Mouse (Mus musculus) liver, embryonic 13.5 days (tissue): ENCODE results near the gene Leng1. TPM values are rescaled to one million over a fixed set of nuclear protein-coding genes. Genes with fewer than 3 reads are reported as not detected.
A peak's percentile ranks its signal among the peaks of the same experiment; 100 is the strongest.
"Not testable (repeated sequence)": the region's sequence is repeated elsewhere in the genome, so short reads cannot be mapped to it uniquely, and the experiment has no call there.

Experiments used
- ATAC-seq: fragments of 200-750 bp; cut with Nextera tagmentation; 2 replicates; pipeline ENCODE4 v1.8.0; 2017; ENCODE audit warnings: low read depth, mild to moderate bottlenecking, moderate number of reproducible peaks, moderate library complexity
- DNase-seq: peaks from one replicate; pipeline ENCODE4 v3.0.0; 2022
- H3K27ac ChIP-seq: fragments of 300-500 bp; sonication (generic); 2 replicates; pipeline ENCODE4 v1.5.1; 2015; ENCODE audit warnings: moderate library complexity, mild to moderate bottlenecking, inconsistent platforms
- H3K27me3 ChIP-seq: fragments of 300-500 bp; sonication (generic); 2 replicates; pipeline ENCODE4 v1.6.1; 2015; ENCODE audit warnings: mild to moderate bottlenecking, inconsistent platforms
- H3K36me3 ChIP-seq: fragments of 300-500 bp; sonication (generic); 2 replicates; pipeline ENCODE4 v1.6.1; 2015; ENCODE audit warnings: mild to moderate bottlenecking, inconsistent platforms
- H3K4me1 ChIP-seq: fragments of 300-500 bp; sonication (generic); replicated peaks from 2 replicates; pipeline ENCODE4 v1.6.1; 2015; ENCODE audit warnings: inconsistent platforms
- H3K4me2 ChIP-seq: fragments of 300-500 bp; sonication (generic); 2 replicates; pipeline ENCODE4 v1.6.1; 2015; ENCODE audit warnings: inconsistent platforms, mild to moderate bottlenecking, moderate library complexity
- H3K4me3 ChIP-seq: fragments of 300-500 bp; sonication (generic); replicated peaks from 2 replicates; pipeline ENCODE4 v1.5.1; 2015; ENCODE audit warnings: mild to moderate bottlenecking, inconsistent platforms
- H3K9ac ChIP-seq: fragments of 300-500 bp; sonication (generic); 2 replicates; pipeline ENCODE4 v1.6.1; 2015; ENCODE audit warnings: mild to moderate bottlenecking, inconsistent platforms
- H3K9me3 ChIP-seq: fragments of 300-500 bp; sonication (generic); replicated peaks from 2 replicates; pipeline ENCODE4 v1.6.1; 2016; ENCODE audit warnings: inconsistent platforms
- WGBS: fragments of 180-500 bp; shearing (Covaris S2); methylation state at CpG from one replicate; pipeline ENCODE4 v1.1.7; 2015; ENCODE audit not compliant: insufficient replicate concordance; 5-methylcytosine and 5-hydroxymethylcytosine counted together
- polyA plus RNA-seq: library from polyadenylated mRNA; unstranded; fragments of >200 nt; fragmentation: Nextera tagmentation; extraction: Ambion mirVana; gene quantifications from 2 replicates; pipeline ENCODE4 v1.2.1, GENCODE M21; 2015

Leng1 gene
- polyA plus RNA-seq, 1 experiment from 2014 or later = 7.2 TPM

GRCm38 (mm10) chr7:3704475-3704874 lies 38.8 kb upstream of the Leng1 start:
- WGBS = 1% methylated on average over 20 of the region's 20 CpGs
- H3K4me3 ChIP-seq = peak overlapping the region; percentile 84
- peak overlapping the region; percentile 89 for H3K27ac ChIP-seq
- H3K9me3 ChIP-seq = no peaks in the 10 kb centered on the region
- ATAC-seq (peak; percentile 18), DNase-seq (no peak)
- peak overlapping the region; percentile 82 for H3K4me2 ChIP-seq
- H3K36me3 ChIP-seq = peaks cover 41% of the 10 kb centered on the region
- H3K9ac ChIP-seq = peak overlapping the region; percentile 89
- peaks cover 26% of the 10 kb centered on the region for H3K4me1 ChIP-seq
- H3K27me3 ChIP-seq = no peaks in the 10 kb centered on the region

- ATAC-seq = peak; percentile 86
- peak within 1 kb of the TSS; percentile 89 for H3K27ac ChIP-seq
- no peaks in the 10 kb centered on the region for H3K27me3 ChIP-seq
- H3K4me3 ChIP-seq = peak within 1 kb of the TSS; percentile 84
- peaks cover 26% of the 10 kb centered on the region for H3K4me1 ChIP-seq
- peak within 1 kb of the TSS; percentile 82 for H3K4me2 ChIP-seq
- H3K9ac ChIP-seq = peak within 1 kb of the TSS; percentile 89
- peak; percentile 89 for DNase-seq
- WGBS = under 1% methylated on average over 42 of the region's 42 CpGs
- H3K36me3 ChIP-seq = peaks cover 41% of the 10 kb centered on the region
- no peaks in the 10 kb centered on the region for H3K9me3 ChIP-seq
Measured at GRCm38 (mm10) chr7:3703879-3704441, 38.3 kb upstream of the Leng1 start, which contains the start of gene Rps9. Gene Rps9, plus strand, starts transcription at chr7:3703993.

- no peaks in the 10 kb centered on the region for H3K27me3 ChIP-seq
- peak overlapping the region; percentile 82 for H3K4me2 ChIP-seq
- H3K27ac ChIP-seq = peak overlapping the region; percentile 59
- DNase-seq (no peak), ATAC-seq (peak; percentile 29)
- H3K36me3 ChIP-seq = peaks cover 44% of the 10 kb centered on the region
- H3K9me3 ChIP-seq = no peaks in the 10 kb centered on the region
- peaks cover 26% of the 10 kb centered on the region for H3K4me1 ChIP-seq
- peak overlapping the region; percentile 84 for H3K4me3 ChIP-seq
- 16% methylated on average over 6 of the region's 6 CpGs for WGBS
- H3K9ac ChIP-seq = peak overlapping the region; percentile 59
Measured at GRCm38 (mm10) chr7:3703148-3703878, 37.7 kb upstream of the Leng1 start.

- WGBS = 80% methylated on average over 6 of the region's 6 CpGs
- H3K27ac ChIP-seq = no peak overlapping the region
- H3K4me3 ChIP-seq = no peak overlapping the region
- no peaks in the 10 kb centered on the region for H3K9me3 ChIP-seq
- H3K27me3 ChIP-seq = no peaks in the 10 kb centered on the region
- H3K4me1 ChIP-seq = peaks cover 25% of the 10 kb centered on the region
- no peak overlapping the region for H3K4me2 ChIP-seq
- DNase-seq (no peak), ATAC-seq (no peak)
- H3K36me3 ChIP-seq = peaks cover 16% of the 10 kb centered on the region
- H3K9ac ChIP-seq = no peak overlapping the region
Measured at GRCm38 (mm10) chr7:3698471-3698870, 32.8 kb upstream of the Leng1 start.

GRCm38 (mm10) chr7:3694949-3695305 lies 29.3 kb upstream of the Leng1 start:
- H3K27ac ChIP-seq = not testable (repeated sequence)
- peak overlapping the region; percentile 83 for H3K9ac ChIP-seq
- WGBS = 7% methylated on average over 9 of the region's 9 CpGs

GRCm38 (mm10) chr7:3694076-3694948 lies 28.7 kb upstream of the Leng1 start:
- Histone ChIP-seq H3K4me1 (peaks cover 45% of the 10 kb centered on the region), H3K36me3 (peaks cover 17% of the 10 kb centered on the region), H3K27me3 (no peaks in the 10 kb centered on the region), H3K9ac (peak overlapping the region; percentile 83), H3K4me2 (peak overlapping the region; percentile 97), H3K27ac (peak overlapping the region; percentile 89), H3K9me3 (no peaks in the 10 kb centered on the region), H3K4me3 (peak overlapping the region; percentile 76)
- peak; percentile 37 for ATAC-seq
- under 1% methylated on average over 54 of the region's 55 CpGs for WGBS
- peak; percentile 61 for DNase-seq

More at GRCm38 (mm10) chr7:3694949-3695305, 29.3 kb upstream of the Leng1 start:
- H3K4me3 ChIP-seq = peak overlapping the region; percentile 76
- not testable (repeated sequence) for H3K9me3 ChIP-seq, DNase-seq, ATAC-seq, H3K27me3 ChIP-seq
- H3K36me3 ChIP-seq = peaks cover 18% of the 10 kb centered on the region
- peak overlapping the region; percentile 97 for H3K4me2 ChIP-seq
- peaks cover 45% of the 10 kb centered on the region for H3K4me1 ChIP-seq

GRCm38 (mm10) chr7:3693809-3694075 lies 28.1 kb upstream of the Leng1 start:
- no peaks in the 10 kb centered on the region for H3K9me3 ChIP-seq
- DNase-seq = no peak
- H3K27ac ChIP-seq = peak overlapping the region; percentile 89
- no peak for ATAC-seq
- peak overlapping the region; percentile 97 for H3K4me2 ChIP-seq
- H3K4me3 ChIP-seq = peak overlapping the region; percentile 76
- H3K27me3 ChIP-seq = no peaks in the 10 kb centered on the region
- H3K4me1 ChIP-seq = peaks cover 45% of the 10 kb centered on the region
- H3K36me3 ChIP-seq = peaks cover 17% of the 10 kb centered on the region
- WGBS = under 1% methylated on average over 18 of the region's 18 CpGs
- peak overlapping the region; percentile 83 for H3K9ac ChIP-seq

- peaks cover 16% of the 10 kb centered on the region; the same call in 1 of the 2 replicates for H3K36me3 ChIP-seq
- ATAC-seq = peak; percentile 82
- peaks cover 45% of the 10 kb centered on the region for H3K4me1 ChIP-seq
Measured at GRCm38 (mm10) chr7:3692987-3693808, 27.6 kb upstream of the Leng1 start, which contains the start of gene Mboat7. Gene Mboat7, minus strand, starts transcription at chr7:3693523.

GRCm38 (mm10) chr7:3692382-3692986 lies 26.8 kb upstream of the Leng1 start, which contains the start of gene Tsen34:
Gene Tsen34, plus strand, starts transcription at chr7:3692863.
- Histone ChIP-seq H3K9ac (peak within 1 kb of the TSS; percentile 83), H3K4me2 (peak within 1 kb of the TSS; percentile 97), H3K9me3 (no peaks in the 10 kb centered on the region), H3K27me3 (no peaks in the 10 kb centered on the region), H3K27ac (peak within 1 kb of the TSS; percentile 89), H3K4me1 (peaks cover 45% of the 10 kb centered on the region), H3K4me3 (peak within 1 kb of the TSS; percentile 76), H3K36me3 (peaks cover 19% of the 10 kb centered on the region; the same call in 1 of the 2 replicates)
- ATAC-seq (no peak; the same call in 1 of the 2 replicates), DNase-seq (no peak)
- under 1% methylated on average over 49 of the region's 49 CpGs for WGBS

More at GRCm38 (mm10) chr7:3692987-3693808, 27.6 kb upstream of the Leng1 start, which contains the start of gene Mboat7:
- Histone ChIP-seq H3K9me3 (no peaks in the 10 kb centered on the region), H3K9ac (peak within 1 kb of the TSS; percentile 83), H3K4me3 (peak within 1 kb of the TSS; percentile 76), H3K27ac (peak within 1 kb of the TSS; percentile 89), H3K4me2 (peak within 1 kb of the TSS; percentile 97), H3K27me3 (no peaks in the 10 kb centered on the region)
- WGBS = under 1% methylated on average over 55 of the region's 55 CpGs
- peak; percentile 93 for DNase-seq

- ATAC-seq = no peak
- WGBS = 13% methylated on average over 3 of the region's 3 CpGs
Measured at GRCm38 (mm10) chr7:3691919-3692318, 26.3 kb upstream of the Leng1 start.

More at GRCm38 (mm10) chr7:3691919-3692318, 26.3 kb upstream of the Leng1 start:
- H3K27ac ChIP-seq = no peak overlapping the region
- H3K27me3 ChIP-seq = no peaks in the 10 kb centered on the region
- H3K9ac ChIP-seq = peak overlapping the region; percentile 83
- H3K4me2 ChIP-seq = peak overlapping the region; percentile 97
- peaks cover 45% of the 10 kb centered on the region for H3K4me1 ChIP-seq
- DNase-seq = no peak
- H3K9me3 ChIP-seq = no peaks in the 10 kb centered on the region
- peak overlapping the region; percentile 76 for H3K4me3 ChIP-seq
- H3K36me3 ChIP-seq = peaks cover 19% of the 10 kb centered on the region; the same call in 1 of the 2 replicates
